13 mouse cellular contexts compared by ENCODE assay signal in genomic region chr19:26770592-26770991, GRCm38 (mm10).
DNase-seq lines count a peak whose midpoint lies in the region; ATAC-seq and TF ChIP-seq lines count a peak whose summit lies in the region.
"Had no signal": no experiment of that assay in that cellular context is flagged by ENCODE, and none has a peak within 500 bp of the region (broad histone marks: within the 10 kb centered on the region; RNA-seq: fewer than 3 reads in every experiment).

No protein-coding gene starts in this region.

- H3K9ac ChIP-seq in embryonic facial prominence, embryonic 14.5 days (ENCODE audit: low read depth, low read length), result 0 out of 2 replicates have a peak overlapping the region, but pooled peaks have one; percentile 39
- H3K9ac ChIP-seq in hindbrain, embryonic 13.5 days, result peak overlapping the region; percentile 65
- H3K9ac ChIP-seq in midbrain, embryonic 15.5 days, result peak overlapping the region; percentile 23; the same call in 1 of the 2 replicates
- H3K9ac ChIP-seq: heart, embryonic 13.5 days; intestine, embryonic 15.5 days had no signal

- H3K9me3 ChIP-seq in embryonic facial prominence, embryonic 14.5 days (ENCODE audit: control insufficient read depth, low read length), result no peaks in the 10 kb centered on the region
- no peaks in the 10 kb centered on the region for H3K9me3 ChIP-seq in hindbrain, embryonic 13.5 days
- H3K9me3 ChIP-seq in midbrain, embryonic 15.5 days, result no peaks in the 10 kb centered on the region
- H3K9me3 ChIP-seq: heart, embryonic 13.5 days; intestine, embryonic 15.5 days had no signal

- no peak for TF ChIP-seq CTCF in brain, embryonic 14.5 days (IDR thresholded peaks at IDR 0.05; ENCODE audit: borderline replicate concordance, extremely low read depth, insufficient read depth, insufficient read length)

- no peak for TF ChIP-seq POLR2A in brain, embryonic 14.5 days (IDR thresholded peaks at IDR 0.05; ENCODE audit: borderline replicate concordance, extremely low read depth, insufficient read depth, insufficient read length, poor library complexity, severe bottlenecking)

- no peak overlapping the region for H3K4me3 ChIP-seq in embryonic facial prominence, embryonic 14.5 days (ENCODE audit: low read depth, low read length)
- H3K4me3 ChIP-seq in hindbrain, embryonic 13.5 days, result peak overlapping the region; percentile 20
- H3K4me3 ChIP-seq in midbrain, embryonic 15.5 days, result peak overlapping the region; percentile 16; the same call in 1 of the 2 replicates
- H3K4me3 ChIP-seq: heart, embryonic 13.5 days; intestine, embryonic 15.5 days; myocyte had no signal

- H3K4me1 ChIP-seq in embryonic facial prominence, embryonic 14.5 days (ENCODE audit: control insufficient read depth, insufficient read depth, low read length), result peaks cover 9% of the 10 kb centered on the region; the same call in 1 of the 2 replicates
- peaks cover 43% of the 10 kb centered on the region for H3K4me1 ChIP-seq in hindbrain, embryonic 13.5 days (replicated peaks)
- peaks cover 41% of the 10 kb centered on the region for H3K4me1 ChIP-seq in midbrain, embryonic 15.5 days
- H3K4me1 ChIP-seq: intestine, embryonic 15.5 days had no signal

- H3K27me3 ChIP-seq in embryonic facial prominence, embryonic 14.5 days (replicated peaks; ENCODE audit: control insufficient read depth, insufficient read depth, low read length), result no peaks in the 10 kb centered on the region
- H3K27me3 ChIP-seq in hindbrain, embryonic 13.5 days, result no peaks in the 10 kb centered on the region
- H3K27me3 ChIP-seq in midbrain, embryonic 15.5 days (replicated peaks), result no peaks in the 10 kb centered on the region
- H3K27me3 ChIP-seq: heart, embryonic 13.5 days; intestine, embryonic 15.5 days; Patski had no signal

- peak; percentile 20; the same call in 1 of the 2 replicates for ATAC-seq in embryonic facial prominence, embryonic 14.5 days (ENCODE audit: low read depth)
- ATAC-seq in hindbrain, embryonic 13.5 days (ENCODE audit: low FRiP score), result peak; percentile 73
- ATAC-seq in midbrain, embryonic 15.5 days (replicated peaks), result peak; percentile 73
- ATAC-seq: Patski had no signal

- peak overlapping the region; percentile 84 for H3K27ac ChIP-seq in embryonic facial prominence, embryonic 14.5 days (replicated peaks; ENCODE audit: low read depth, low read length)
- H3K27ac ChIP-seq in hindbrain, embryonic 13.5 days, result peak overlapping the region; percentile 98
- H3K27ac ChIP-seq in midbrain, embryonic 15.5 days, result peak overlapping the region; percentile 97
- H3K27ac ChIP-seq: heart, embryonic 13.5 days; intestine, embryonic 15.5 days had no signal

- WGBS in embryonic facial prominence, embryonic 14.5 days, result 52% methylated on average over 6 of the region's 6 CpGs
- 18% methylated on average over 6 of the region's 6 CpGs for WGBS in hindbrain, embryonic 13.5 days
- WGBS in midbrain, embryonic 15.5 days, result 6% methylated on average over 6 of the region's 6 CpGs

- peak overlapping the region; percentile 36; the same call in 1 of the 2 replicates for H3K4me2 ChIP-seq in embryonic facial prominence, embryonic 14.5 days (ENCODE audit: low read depth, low read length)
- H3K4me2 ChIP-seq in hindbrain, embryonic 13.5 days, result peak overlapping the region; percentile 50
- peak overlapping the region; percentile 46 for H3K4me2 ChIP-seq in midbrain, embryonic 15.5 days
- H3K4me2 ChIP-seq: heart, embryonic 13.5 days; intestine, embryonic 15.5 days had no signal

- peak; percentile 87 for DNase-seq in brain, embryonic 14.5 days (ENCODE audit: low read depth)
- DNase-seq in embryonic facial prominence, embryonic 14.5 days (ENCODE audit: low spot score), result no peak
- DNase-seq in adrenal gland, postnatal 4 days (ENCODE audit: low spot score in 2 of 2), result no peak
- no peak for DNase-seq in left cerebral cortex, adult 11 months (ENCODE audit: low spot score)
- DNase-seq in left cerebral cortex, adult 18-20 months (ENCODE audit: low spot score in 2 of 2), result no peak
- DNase-seq: adrenal gland, postnatal 10 days; cerebellum, adult 11 months had no signal

- peaks cover 50% of the 10 kb centered on the region for H3K36me3 ChIP-seq in embryonic facial prominence, embryonic 14.5 days (ENCODE audit: control insufficient read depth, insufficient read depth, low read length)
- peaks cover 35% of the 10 kb centered on the region for H3K36me3 ChIP-seq in hindbrain, embryonic 13.5 days
- H3K36me3 ChIP-seq in midbrain, embryonic 15.5 days (replicated peaks), result no peaks in the 10 kb centered on the region; the same call in 1 of the 2 replicates
- H3K36me3 ChIP-seq: intestine, embryonic 15.5 days had no signal

Comparison
In these comparisons a context has a peak if more than half of its experiments do, and no peak if none do; other contexts are left out.
1. ATAC-seq: peak in every context shown above with its lines; median percentile 73 in hindbrain, embryonic 13.5 days; 73 in midbrain, embryonic 15.5 days; 20 in embryonic facial prominence, embryonic 14.5 days.